Mouse (Mus musculus) brain, embryonic 14.5 days (tissue): ENCODE measurements around the gene Fam120b.

Experiments
- CTCF ChIP-seq: fragments of 200-500 bp; IDR thresholded peaks from 2 replicates; pipeline ENCODE4 v1.5.1; 2012; ENCODE audit warnings: inconsistent platforms, mild to moderate bottlenecking, moderate library complexity, borderline replicate concordance; ENCODE audit not compliant: insufficient read depth, insufficient read length; ENCODE audit errors: extremely low read depth
- POLR2A ChIP-seq: fragments of 200-500 bp; IDR thresholded peaks from 2 replicates; pipeline ENCODE4 v1.6.1; 2012; ENCODE audit warnings: mild to moderate bottlenecking, inconsistent platforms, borderline replicate concordance; ENCODE audit not compliant: poor library complexity, insufficient read depth, insufficient read length, severe bottlenecking; ENCODE audit errors: extremely low read depth

DNA sequence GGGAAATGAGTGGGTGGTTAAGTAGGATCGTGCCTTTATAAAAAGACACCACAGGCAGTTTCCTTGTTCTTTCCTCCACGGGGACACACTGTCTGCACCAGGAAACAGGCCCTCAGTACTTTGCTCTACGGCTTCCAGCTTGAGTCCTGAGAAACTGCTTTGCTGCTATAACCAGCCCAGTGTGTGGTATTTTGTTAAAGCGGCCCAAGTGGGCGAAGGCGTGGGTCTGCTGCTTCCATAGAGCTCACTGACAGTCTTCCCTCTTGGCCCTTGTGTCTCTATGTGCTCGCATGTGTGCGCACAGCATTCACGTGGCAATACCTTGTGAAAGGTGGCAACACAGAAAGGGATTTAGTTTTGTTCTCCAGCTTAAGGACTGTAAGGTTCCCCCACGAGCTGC, 13.3 kb downstream of the Fam120b start:
- TF ChIP-seq CTCF = no peak
- no peak for TF ChIP-seq POLR2A
